Mouse (Mus musculus): ENCODE measurements around the gene Larp1b. TPM values are rescaled to one million over a fixed set of nuclear protein-coding genes. Genes with fewer than 3 reads are reported as not detected.

Larp1b gene
- polyA plus RNA-seq, 1 experiment from 2014 or later, result 5.0 TPM

DNA sequence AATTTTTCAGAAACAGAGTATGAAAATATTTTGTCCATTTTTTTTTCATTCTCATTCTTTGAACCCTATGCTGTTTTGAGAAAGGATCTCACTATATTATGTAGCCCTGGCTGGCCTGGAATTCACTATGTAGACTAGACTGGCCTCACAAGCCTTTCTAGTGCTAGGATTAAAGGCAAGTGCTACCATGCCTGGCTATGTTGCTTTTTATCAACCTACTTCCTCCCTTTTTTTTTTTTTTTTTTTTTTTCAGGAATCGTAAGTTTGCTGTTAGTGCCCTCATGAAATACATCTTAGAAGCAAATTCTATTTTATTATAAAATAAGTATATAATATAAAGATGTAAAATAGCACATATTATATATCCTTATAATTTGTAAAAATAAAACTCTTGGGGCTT is 5.2 kb downstream of the Larp1b start:
- no peaks in the 10 kb centered on the region for H3K36me3 ChIP-seq (replicated peaks; ENCODE audit: control insufficient read depth, insufficient read depth)
- 90% methylated on average over 1 of the region's 1 CpGs for WGBS
- DNase-seq (ENCODE audit: low spot score) (no peak), ATAC-seq (ENCODE audit: low FRiP score) (no peak)
- 0 out of 2 replicates have a peak, but pooled peaks cover 7% of the 10 kb centered on the region for H3K27me3 ChIP-seq (ENCODE audit: control insufficient read depth, insufficient read depth, low read length)
- no peaks in the 10 kb centered on the region for H3K9me3 ChIP-seq (ENCODE audit: control insufficient read depth, low read length)
- peaks cover 9% of the 10 kb centered on the region for H3K4me1 ChIP-seq (replicated peaks; ENCODE audit: control insufficient read depth, insufficient read depth, low read length)
- H3K27ac ChIP-seq, result no peak overlapping the region
- H3K4me3 ChIP-seq (replicated peaks; ENCODE audit: low read length), result no peak overlapping the region
- no peak overlapping the region for H3K4me2 ChIP-seq (replicated peaks)
- no peak overlapping the region for H3K9ac ChIP-seq

DNA sequence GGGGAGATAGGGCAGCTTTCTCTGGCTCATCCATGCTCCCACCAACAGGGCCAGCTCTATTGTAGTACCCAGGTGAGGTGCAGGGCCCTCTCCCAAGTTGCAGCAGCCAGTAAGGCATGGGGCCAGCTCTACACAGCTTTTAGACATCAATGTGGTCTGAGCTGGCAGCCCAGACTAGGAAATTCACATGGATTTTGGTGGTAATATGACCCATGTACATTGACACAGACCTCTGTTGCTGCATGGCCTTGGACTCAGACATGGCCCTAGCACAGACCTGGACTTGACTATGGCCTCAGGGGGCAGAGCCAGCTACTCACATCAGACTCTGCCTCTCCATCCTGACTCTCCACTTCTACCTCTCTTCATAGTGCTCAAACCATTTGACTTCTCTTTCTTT is 9.2 kb downstream of the Larp1b start:
- Histone ChIP-seq H3K4me2 (replicated peaks) (no peak overlapping the region), H3K9ac (no peak overlapping the region), H3K36me3 (replicated peaks; ENCODE audit: control insufficient read depth, insufficient read depth) (no peaks in the 10 kb centered on the region), H3K9me3 (ENCODE audit: control insufficient read depth, low read length) (no peaks in the 10 kb centered on the region), H3K4me3 (replicated peaks; ENCODE audit: low read length) (no peak overlapping the region), H3K4me1 (replicated peaks; ENCODE audit: control insufficient read depth, insufficient read depth, low read length) (no peaks in the 10 kb centered on the region), H3K27me3 (ENCODE audit: control insufficient read depth, insufficient read depth, low read length) (no peaks in the 10 kb centered on the region), H3K27ac (no peak overlapping the region)
- DNase-seq (ENCODE audit: low spot score) (no peak), ATAC-seq (ENCODE audit: low FRiP score) (no peak)

DNA sequence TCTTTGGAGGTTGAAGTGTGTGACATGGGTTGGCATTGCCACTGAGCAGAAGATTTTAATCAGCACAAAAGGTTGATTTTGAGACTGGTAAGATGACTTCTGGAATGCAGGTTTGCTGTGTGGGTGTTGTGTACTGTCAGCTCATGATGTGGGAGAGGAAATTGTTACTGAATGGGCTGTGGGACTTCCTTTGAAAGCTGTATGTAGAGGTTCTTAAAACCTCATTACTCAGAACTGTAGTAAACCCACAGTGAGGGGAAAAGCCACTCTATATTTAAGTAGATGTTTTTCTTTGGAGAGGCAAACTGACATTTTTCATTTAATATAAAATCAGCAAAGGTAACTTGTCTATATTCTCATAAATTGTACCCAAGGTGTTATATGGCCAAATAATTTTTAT is 31.1 kb downstream of the Larp1b start:
- H3K4me3 ChIP-seq (replicated peaks; ENCODE audit: low read length), result no peak overlapping the region
- ATAC-seq (ENCODE audit: low FRiP score), result no peak
- H3K9ac ChIP-seq, result no peak overlapping the region

DNA sequence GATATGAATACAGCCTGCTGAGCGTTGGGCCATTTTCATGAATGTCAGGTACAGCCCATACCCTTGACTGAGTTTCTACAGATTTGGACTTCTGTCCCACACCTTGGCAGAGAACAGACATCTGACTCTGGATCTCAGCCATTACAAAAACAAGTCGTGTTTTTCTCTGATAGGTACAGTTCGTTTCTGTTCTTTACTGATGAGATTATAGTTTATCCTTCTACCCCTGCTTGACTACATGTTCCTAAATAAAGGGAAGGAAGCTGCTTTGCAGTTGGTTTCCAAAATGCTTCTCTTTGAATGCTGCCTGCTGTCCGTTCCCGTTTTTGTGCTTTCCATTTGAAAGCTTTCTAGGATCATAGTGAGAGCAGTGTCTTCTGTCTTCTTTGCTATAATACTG is 37.9 kb downstream of the Larp1b start:
- Histone ChIP-seq H3K27me3 (ENCODE audit: control insufficient read depth, insufficient read depth, low read length) (no peaks in the 10 kb centered on the region), H3K36me3 (replicated peaks; ENCODE audit: control insufficient read depth, insufficient read depth) (no peaks in the 10 kb centered on the region), H3K9ac (no peak overlapping the region), H3K4me1 (replicated peaks; ENCODE audit: control insufficient read depth, insufficient read depth, low read length) (no peaks in the 10 kb centered on the region), H3K27ac (no peak overlapping the region), H3K4me3 (replicated peaks; ENCODE audit: low read length) (no peak overlapping the region), H3K4me2 (replicated peaks) (no peak overlapping the region), H3K9me3 (ENCODE audit: control insufficient read depth, low read length) (no peaks in the 10 kb centered on the region)
- ATAC-seq (ENCODE audit: low FRiP score), result no peak
- 86% methylated on average over 5 of the region's 5 CpGs for WGBS
- DNase-seq (ENCODE audit: low spot score), result no peak

More for the DNA sequence above, 31.1 kb downstream of the Larp1b start:
- H3K4me2 ChIP-seq (replicated peaks), result no peak overlapping the region
- H3K27me3 ChIP-seq (ENCODE audit: control insufficient read depth, insufficient read depth, low read length), result no peaks in the 10 kb centered on the region
- no peaks in the 10 kb centered on the region for H3K36me3 ChIP-seq (replicated peaks; ENCODE audit: control insufficient read depth, insufficient read depth)
- no peaks in the 10 kb centered on the region for H3K4me1 ChIP-seq (replicated peaks; ENCODE audit: control insufficient read depth, insufficient read depth, low read length)
- no peak for DNase-seq (ENCODE audit: low spot score)
- no peaks in the 10 kb centered on the region for H3K9me3 ChIP-seq (ENCODE audit: control insufficient read depth, low read length)
- H3K27ac ChIP-seq, result no peak overlapping the region

DNA sequence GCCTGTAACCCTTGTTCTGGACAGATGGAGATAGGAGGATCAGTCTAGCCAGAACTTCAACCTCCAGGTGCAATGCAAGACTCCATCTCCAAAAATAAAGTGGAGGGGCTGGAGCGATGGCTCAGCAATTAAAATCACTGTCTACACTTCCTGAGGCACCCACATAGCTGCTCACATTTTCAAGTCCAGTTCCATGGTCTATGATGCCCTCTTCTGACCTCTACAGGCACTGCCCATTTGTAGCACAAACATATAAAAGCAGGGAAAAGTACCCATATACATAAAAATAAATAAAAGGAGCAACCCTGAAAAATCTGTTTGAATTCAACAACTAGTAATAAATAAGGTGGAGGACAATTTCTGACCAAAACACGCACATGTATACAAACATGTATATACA is 39.1 kb downstream of the Larp1b start:
- ATAC-seq (ENCODE audit: low FRiP score), result no peak
- Histone ChIP-seq H3K27me3 (ENCODE audit: control insufficient read depth, insufficient read depth, low read length) (no peaks in the 10 kb centered on the region), H3K9me3 (ENCODE audit: control insufficient read depth, low read length) (no peaks in the 10 kb centered on the region), H3K9ac (no peak overlapping the region), H3K4me2 (replicated peaks) (no peak overlapping the region), H3K4me3 (replicated peaks; ENCODE audit: low read length) (no peak overlapping the region), H3K4me1 (replicated peaks; ENCODE audit: control insufficient read depth, insufficient read depth, low read length) (no peaks in the 10 kb centered on the region), H3K36me3 (replicated peaks; ENCODE audit: control insufficient read depth, insufficient read depth) (no peaks in the 10 kb centered on the region), H3K27ac (no peak overlapping the region)
- WGBS, result 85% methylated on average over 2 of the region's 2 CpGs
- no peak for DNase-seq (ENCODE audit: low spot score)

DNA sequence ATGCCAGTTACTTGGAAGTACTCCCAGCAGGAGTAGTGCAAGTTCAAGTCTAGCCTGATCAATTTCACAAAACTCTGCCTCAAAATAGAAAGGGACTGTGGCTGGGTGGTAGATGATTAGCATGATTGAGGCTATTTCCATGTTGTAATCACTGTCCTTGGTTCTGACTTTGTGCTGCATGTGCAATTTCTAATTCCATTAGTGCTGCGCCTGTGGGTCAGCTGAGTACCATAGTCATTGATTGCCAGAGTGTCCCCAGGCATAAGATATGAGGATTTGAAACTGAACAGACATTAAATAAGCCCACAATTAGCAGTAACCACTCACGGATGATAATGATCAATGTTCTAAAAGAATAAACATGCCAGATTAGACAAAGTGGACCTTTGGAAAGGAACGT is 41.9 kb downstream of the Larp1b start:
- DNase-seq (ENCODE audit: low spot score), result no peak

DNA sequence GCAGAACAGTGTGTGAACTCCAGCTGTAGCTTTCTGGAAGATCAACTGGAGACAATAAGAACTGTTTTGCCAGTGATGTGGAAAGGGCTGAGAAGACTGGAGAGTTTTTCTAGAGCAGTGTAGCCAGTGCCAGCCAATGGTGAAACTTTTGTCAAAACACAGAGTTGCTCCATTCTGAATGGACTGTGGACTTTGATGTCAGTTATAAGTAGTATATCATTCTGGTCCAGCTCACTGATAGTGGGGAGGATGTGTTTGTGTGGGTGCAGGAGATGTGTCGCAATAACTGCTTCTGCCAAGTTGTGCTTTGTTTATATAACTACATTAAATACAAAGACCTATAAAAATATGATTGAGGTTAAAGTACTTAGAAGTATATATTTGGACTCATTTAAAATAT is 45.5 kb downstream of the Larp1b start:
- 92% methylated on average over 1 of the region's 1 CpGs for WGBS
- no peaks in the 10 kb centered on the region for H3K36me3 ChIP-seq (replicated peaks; ENCODE audit: control insufficient read depth, insufficient read depth)
- no peak for ATAC-seq (ENCODE audit: low FRiP score)

More for the DNA sequence above, 41.9 kb downstream of the Larp1b start:
- Histone ChIP-seq H3K36me3 (replicated peaks; ENCODE audit: control insufficient read depth, insufficient read depth) (no peaks in the 10 kb centered on the region), H3K9ac (no peak overlapping the region), H3K4me1 (replicated peaks; ENCODE audit: control insufficient read depth, insufficient read depth, low read length) (no peaks in the 10 kb centered on the region), H3K4me2 (replicated peaks) (no peak overlapping the region), H3K4me3 (replicated peaks; ENCODE audit: low read length) (no peak overlapping the region), H3K9me3 (ENCODE audit: control insufficient read depth, low read length) (no peaks in the 10 kb centered on the region), H3K27ac (no peak overlapping the region), H3K27me3 (ENCODE audit: control insufficient read depth, insufficient read depth, low read length) (no peaks in the 10 kb centered on the region)
- ATAC-seq (ENCODE audit: low FRiP score), result no peak
- 77% methylated on average over 3 of the region's 3 CpGs for WGBS

DNA sequence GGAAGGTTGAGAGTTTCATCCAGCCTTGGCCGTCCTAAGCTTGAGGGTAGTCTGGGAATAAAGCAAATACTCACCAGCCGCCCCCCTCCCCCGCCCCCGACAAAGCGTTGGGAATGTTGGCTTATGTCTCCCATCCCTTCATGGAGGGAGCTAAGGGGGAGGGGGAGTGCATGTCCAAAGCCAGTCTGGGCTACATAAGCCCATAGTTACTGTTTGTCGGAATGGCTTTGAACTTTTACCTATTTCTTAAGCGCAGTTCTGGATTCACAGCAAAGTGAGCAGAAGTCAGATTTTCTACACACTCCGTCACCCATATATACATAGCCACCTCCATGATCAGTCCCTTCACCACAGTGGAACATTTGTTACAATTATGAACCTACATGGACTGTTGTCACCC is 59.7 kb downstream of the Larp1b start:
- no peak overlapping the region for H3K27ac ChIP-seq
- no peak overlapping the region for H3K9ac ChIP-seq
- no peak overlapping the region for H3K4me3 ChIP-seq (replicated peaks; ENCODE audit: low read length)
- H3K4me1 ChIP-seq (replicated peaks; ENCODE audit: control insufficient read depth, insufficient read depth, low read length), result no peaks in the 10 kb centered on the region
- no peaks in the 10 kb centered on the region for H3K9me3 ChIP-seq (ENCODE audit: control insufficient read depth, low read length)
- no peaks in the 10 kb centered on the region for H3K36me3 ChIP-seq (replicated peaks; ENCODE audit: control insufficient read depth, insufficient read depth)
- H3K4me2 ChIP-seq (replicated peaks), result no peak overlapping the region
- no peak for DNase-seq (ENCODE audit: low spot score)
- H3K27me3 ChIP-seq (ENCODE audit: control insufficient read depth, insufficient read depth, low read length), result no peaks in the 10 kb centered on the region
- no peak for ATAC-seq (ENCODE audit: low FRiP score)
- 85% methylated on average over 8 of the region's 8 CpGs for WGBS

More for the DNA sequence above, 45.5 kb downstream of the Larp1b start:
- H3K9ac ChIP-seq, result no peak overlapping the region
- no peak for DNase-seq (ENCODE audit: low spot score)
- no peak overlapping the region for H3K4me3 ChIP-seq (replicated peaks; ENCODE audit: low read length)
- no peaks in the 10 kb centered on the region for H3K9me3 ChIP-seq (ENCODE audit: control insufficient read depth, low read length)
- H3K27me3 ChIP-seq (ENCODE audit: control insufficient read depth, insufficient read depth, low read length), result no peaks in the 10 kb centered on the region
- H3K4me2 ChIP-seq (replicated peaks), result no peak overlapping the region
- no peak overlapping the region for H3K27ac ChIP-seq
- no peaks in the 10 kb centered on the region for H3K4me1 ChIP-seq (replicated peaks; ENCODE audit: control insufficient read depth, insufficient read depth, low read length)

DNA sequence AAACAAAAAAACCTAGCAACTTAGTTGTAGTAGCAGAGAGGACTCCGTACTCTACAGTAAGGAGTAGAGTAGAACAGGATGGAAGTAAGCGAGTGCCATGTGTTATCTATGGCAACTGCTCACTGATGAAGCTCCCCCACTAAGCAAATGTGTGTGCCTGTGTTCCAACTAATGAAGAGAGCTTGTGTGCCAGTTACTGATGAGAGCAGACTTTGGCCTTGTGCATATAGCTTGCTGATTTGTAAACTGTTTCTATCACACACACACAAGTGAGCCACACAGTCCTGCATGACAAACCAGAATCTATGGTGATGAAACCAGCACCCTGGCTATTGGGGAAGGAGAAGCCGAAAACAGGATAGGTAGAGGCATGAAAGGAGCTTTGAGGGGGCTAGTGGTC is 60.4 kb downstream of the Larp1b start:
- 93% methylated on average over 3 of the region's 3 CpGs for WGBS
- H3K9ac ChIP-seq, result no peak overlapping the region
- no peak for ATAC-seq (ENCODE audit: low FRiP score)
- no peak for DNase-seq (ENCODE audit: low spot score)
- no peaks in the 10 kb centered on the region for H3K9me3 ChIP-seq (ENCODE audit: control insufficient read depth, low read length)
- no peaks in the 10 kb centered on the region for H3K27me3 ChIP-seq (ENCODE audit: control insufficient read depth, insufficient read depth, low read length)
- H3K36me3 ChIP-seq (replicated peaks; ENCODE audit: control insufficient read depth, insufficient read depth), result no peaks in the 10 kb centered on the region
- H3K4me2 ChIP-seq (replicated peaks), result no peak overlapping the region
- H3K27ac ChIP-seq, result no peak overlapping the region
- no peak overlapping the region for H3K4me3 ChIP-seq (replicated peaks; ENCODE audit: low read length)
- H3K4me1 ChIP-seq (replicated peaks; ENCODE audit: control insufficient read depth, insufficient read depth, low read length), result no peaks in the 10 kb centered on the region

DNA sequence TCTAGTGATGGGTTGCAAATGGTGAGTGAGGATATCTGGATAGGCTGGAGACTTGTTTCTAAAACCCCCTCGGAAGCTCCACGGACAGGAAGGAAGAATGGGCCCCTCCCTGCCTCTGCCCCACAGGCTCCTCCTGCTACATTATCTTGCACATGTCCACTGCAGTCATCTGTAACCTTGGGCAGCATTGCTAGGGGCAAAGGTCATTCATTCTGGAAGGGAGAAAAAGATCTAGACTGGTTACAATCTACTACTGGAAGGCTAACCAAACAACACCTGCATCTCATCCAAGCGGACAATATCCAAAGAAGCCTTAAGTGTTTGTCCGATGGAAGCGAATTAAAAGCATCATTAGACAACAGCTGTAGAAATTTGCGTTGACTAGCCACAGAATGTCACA is 61.1 kb downstream of the Larp1b start:
- H3K36me3 ChIP-seq (replicated peaks; ENCODE audit: control insufficient read depth, insufficient read depth), result no peaks in the 10 kb centered on the region
- H3K9ac ChIP-seq, result no peak overlapping the region
- H3K27ac ChIP-seq, result no peak overlapping the region
- WGBS, result 88% methylated on average over 6 of the region's 6 CpGs
- ATAC-seq (ENCODE audit: low FRiP score) (no peak), DNase-seq (ENCODE audit: low spot score) (no peak)
- no peaks in the 10 kb centered on the region for H3K9me3 ChIP-seq (ENCODE audit: control insufficient read depth, low read length)
- no peaks in the 10 kb centered on the region for H3K4me1 ChIP-seq (replicated peaks; ENCODE audit: control insufficient read depth, insufficient read depth, low read length)
- H3K4me3 ChIP-seq (replicated peaks; ENCODE audit: low read length), result no peak overlapping the region
- no peak overlapping the region for H3K4me2 ChIP-seq (replicated peaks)
- H3K27me3 ChIP-seq (ENCODE audit: control insufficient read depth, insufficient read depth, low read length), result no peaks in the 10 kb centered on the region

Measured in hindbrain, embryonic 14.5 days (tissue).